Mouse (Mus musculus) myocyte (in vitro differentiated cells): ENCODE measurements around the gene Ap3s2. TPM values are rescaled to one million over a fixed set of nuclear protein-coding genes. Genes with fewer than 3 reads are reported as not detected.

Experiments used
- H3K27me3 ChIP-seq: one replicate; pipeline ENCODE4 v1.6.1; 2011; ENCODE audit not compliant: control insufficient read depth, insufficient read depth, insufficient read length
- H3K36me3 ChIP-seq: one replicate; pipeline ENCODE4 v1.6.1; 2011; ENCODE audit not compliant: control insufficient read depth, insufficient read depth
- H3K4me2 ChIP-seq: one replicate; pipeline ENCODE4 v1.6.1; 2011; ENCODE audit warnings: low read depth, control low read depth
- H3K4me3 ChIP-seq: one replicate; pipeline ENCODE4 v1.5.1; 2011; ENCODE audit warnings: mild to moderate bottlenecking, control low read depth, moderate library complexity
- H3K79me2 ChIP-seq: one replicate; pipeline ENCODE4 v1.6.1; 2011; ENCODE audit not compliant: control insufficient read depth, insufficient read depth
- H3ac ChIP-seq: one replicate; pipeline ENCODE4 v1.6.1; 2011; ENCODE audit not compliant: control insufficient read depth, insufficient read length
- CEBPB ChIP-seq: IDR thresholded peaks from 2 replicates; pipeline ENCODE4 v1.6.1; 2011; ENCODE audit warnings: mild to moderate bottlenecking, moderate library complexity; ENCODE audit not compliant: poor library complexity, insufficient read depth, severe bottlenecking
- E2F4 ChIP-seq: IDR thresholded peaks from one replicate; pipeline ENCODE4 v1.6.1; 2011; ENCODE audit warnings: mild to moderate bottlenecking, control low read depth, moderate library complexity; ENCODE audit not compliant: insufficient read depth
- MAX ChIP-seq: IDR thresholded peaks from one replicate; pipeline ENCODE4 v1.6.1; 2011; ENCODE audit warnings: low read depth, mild to moderate bottlenecking, control low read depth
- MYOD1 ChIP-seq, 3 experiments: IDR thresholded peaks; one replicate each; pipeline ENCODE4 v1.6.1; 2011; ENCODE audit warnings: control low read depth in 2 of 3, low read depth in 2 of 3, mild to moderate bottlenecking in 2 of 3, moderate library complexity in 1 of 3; ENCODE audit not compliant: insufficient read length in 2 of 3, control insufficient read depth in 1 of 3
- MYOG ChIP-seq, 3 experiments: IDR thresholded peaks; one replicate each; pipeline ENCODE4 v1.6.1; 2011; ENCODE audit warnings: control low read depth in 2 of 3, low read depth in 2 of 3, mild to moderate bottlenecking in 2 of 3; ENCODE audit not compliant: insufficient read length in 2 of 3, control insufficient read depth in 1 of 3, insufficient read depth in 1 of 3
- POLR2A ChIP-seq: IDR thresholded peaks from one replicate; pipeline ENCODE4 v1.6.1; 2011; ENCODE audit warnings: low read depth, mild to moderate bottlenecking, control low read depth, moderate library complexity; ENCODE audit not compliant: insufficient read length
- POLR2AphosphoS2 ChIP-seq: IDR thresholded peaks from one replicate; pipeline ENCODE4 v1.6.1; 2011; ENCODE audit warnings: low read depth, control low read depth; ENCODE audit not compliant: insufficient read length
- REST ChIP-seq: IDR thresholded peaks from one replicate; pipeline ENCODE4 v1.6.1; 2011; ENCODE audit warnings: mild to moderate bottlenecking, control low read depth, moderate library complexity; ENCODE audit not compliant: insufficient read depth, insufficient read length
- SRF ChIP-seq: IDR thresholded peaks from one replicate; pipeline ENCODE4 v1.6.1; 2011; ENCODE audit warnings: low read depth; ENCODE audit not compliant: control insufficient read depth, insufficient read length
- TCF12 ChIP-seq: IDR thresholded peaks from one replicate; pipeline ENCODE4 v1.6.1; 2011; ENCODE audit warnings: mild to moderate bottlenecking, control low read depth; ENCODE audit not compliant: poor library complexity, insufficient read depth, severe bottlenecking
- TCF3 ChIP-seq: IDR thresholded peaks from one replicate; pipeline ENCODE4 v1.6.1; 2011; ENCODE audit warnings: low read depth, control low read depth; ENCODE audit not compliant: insufficient read length
- USF1 ChIP-seq: IDR thresholded peaks from one replicate; pipeline ENCODE4 v1.6.1; 2011; ENCODE audit warnings: low read depth, mild to moderate bottlenecking, control low read depth, moderate library complexity
- polyA plus RNA-seq: library from polyadenylated mRNA; unstranded; fragments of >200 nt; fragmentation: generic; extraction: Trizol; gene quantifications from one replicate; pipeline ENCODE4 v1.2.1, GENCODE M21; 2012; ENCODE audit warnings: missing spikeins

Ap3s2 gene
- polyA plus RNA-seq, 1 experiment, result 15.1 TPM

GRCm38 (mm10) chr7:79835196-79835595, 85.3 kb downstream of the Ap3s2 start:
- TF ChIP-seq TCF3, result no peak
- no peak for TF ChIP-seq POLR2A
- no peak for TF ChIP-seq POLR2AphosphoS2
- no peak for TF ChIP-seq USF1
- TF ChIP-seq TCF12, result no peak
- no peak for TF ChIP-seq REST
- no peak for TF ChIP-seq E2F4
- no peak for TF ChIP-seq SRF
- no peak for TF ChIP-seq MAX
- no peak for TF ChIP-seq CEBPB
- TF ChIP-seq MYOG (IDR thresholded peaks at IDR 0.05; ENCODE audit: control insufficient read depth in 1 of 3, insufficient read depth in 1 of 3, insufficient read length in 2 of 3, low read depth in 2 of 3), result no peak
- Histone ChIP-seq H3K4me3 (no peak overlapping the region), H3K4me2 (no peak overlapping the region), H3ac (no peak overlapping the region), H3K27me3 (no peaks in the 10 kb centered on the region), H3K36me3 (no peaks in the 10 kb centered on the region), H3K79me2 (no peaks in the 10 kb centered on the region)

GRCm38 (mm10) chr7:79832980-79833379, 87.5 kb downstream of the Ap3s2 start:
- Histone ChIP-seq H3K4me3 (no peak overlapping the region), H3K27me3 (no peaks in the 10 kb centered on the region), H3K36me3 (no peaks in the 10 kb centered on the region), H3K4me2 (no peak overlapping the region), H3K79me2 (no peaks in the 10 kb centered on the region), H3ac (no peak overlapping the region)
- TF ChIP-seq USF1 (no peak), MYOG (IDR thresholded peaks at IDR 0.05; ENCODE audit: control insufficient read depth in 1 of 3, insufficient read depth in 1 of 3, insufficient read length in 2 of 3, low read depth in 2 of 3) (peak in 1 of 3 experiments; percentile 31), MYOD1 (IDR thresholded peaks at IDR 0.05; ENCODE audit: control insufficient read depth in 1 of 3, insufficient read length in 2 of 3, low read depth in 2 of 3) (peak in 1 of 3 experiments; percentile 14), E2F4 (no peak)

GRCm38 (mm10) chr7:79831585-79831984, 88.9 kb downstream of the Ap3s2 start:
- no peaks in the 10 kb centered on the region for H3K79me2 ChIP-seq
- H3K4me2 ChIP-seq, result no peak overlapping the region
- H3ac ChIP-seq, result no peak overlapping the region
- TF ChIP-seq TCF3 (no peak), SRF (no peak), E2F4 (no peak), TCF12 (no peak), MAX (no peak), POLR2A (no peak), POLR2AphosphoS2 (no peak), REST (no peak), MYOG (IDR thresholded peaks at IDR 0.05; ENCODE audit: control insufficient read depth in 1 of 3, insufficient read depth in 1 of 3, insufficient read length in 2 of 3, low read depth in 2 of 3) (no peak), CEBPB (no peak), MYOD1 (IDR thresholded peaks at IDR 0.05; ENCODE audit: control insufficient read depth in 1 of 3, insufficient read length in 2 of 3, low read depth in 2 of 3) (no peak), USF1 (no peak)
- H3K36me3 ChIP-seq, result no peaks in the 10 kb centered on the region
- H3K4me3 ChIP-seq, result no peak overlapping the region
- H3K27me3 ChIP-seq, result no peaks in the 10 kb centered on the region

GRCm38 (mm10) chr7:79831145-79831544, 89.3 kb downstream of the Ap3s2 start:
- no peak for TF ChIP-seq POLR2AphosphoS2
- TF ChIP-seq E2F4, result no peak
- no peak for TF ChIP-seq MYOG (IDR thresholded peaks at IDR 0.05; ENCODE audit: control insufficient read depth in 1 of 3, insufficient read depth in 1 of 3, insufficient read length in 2 of 3, low read depth in 2 of 3)
- no peak for TF ChIP-seq MYOD1 (IDR thresholded peaks at IDR 0.05; ENCODE audit: control insufficient read depth in 1 of 3, insufficient read length in 2 of 3, low read depth in 2 of 3)
- no peak for TF ChIP-seq CEBPB
- TF ChIP-seq TCF3, result no peak
- no peak for TF ChIP-seq SRF
- TF ChIP-seq TCF12, result no peak
- TF ChIP-seq USF1, result no peak
- no peak for TF ChIP-seq MAX
- no peak for TF ChIP-seq REST
- no peak for TF ChIP-seq POLR2A
- no peaks in the 10 kb centered on the region for H3K27me3 ChIP-seq
- no peak overlapping the region for H3K4me3 ChIP-seq
- no peaks in the 10 kb centered on the region for H3K36me3 ChIP-seq
- H3K79me2 ChIP-seq, result no peaks in the 10 kb centered on the region
- H3ac ChIP-seq, result no peak overlapping the region
- H3K4me2 ChIP-seq, result no peak overlapping the region

- no peak overlapping the region for H3K4me2 ChIP-seq
- H3K79me2 ChIP-seq, result no peaks in the 10 kb centered on the region
- TF ChIP-seq TCF3 (no peak), USF1 (no peak), MYOD1 (IDR thresholded peaks at IDR 0.05; ENCODE audit: control insufficient read depth in 1 of 3, insufficient read length in 2 of 3, low read depth in 2 of 3) (no peak), MAX (no peak), REST (no peak)
- H3K4me3 ChIP-seq, result no peak overlapping the region
- H3ac ChIP-seq, result no peak overlapping the region
- no peaks in the 10 kb centered on the region for H3K27me3 ChIP-seq
- H3K36me3 ChIP-seq, result no peaks in the 10 kb centered on the region
These were observed 92.1 kb downstream of the Ap3s2 start for GRCm38 (mm10) chr7:79828341-79828740.

Other genes starting within 250 kb of the Ap3s2 start
- 3.3 TPM for gene Kif7, start 204.9 kb downstream of the Ap3s2 start, polyA plus RNA-seq
- not detected for gene Plin1, start 187.7 kb downstream of the Ap3s2 start, polyA plus RNA-seq
- gene Pex11a, start 177.5 kb downstream of the Ap3s2 start, polyA plus RNA-seq, result 5.9 TPM
- gene Wdr93, start 177.5 kb downstream of the Ap3s2 start, polyA plus RNA-seq, result 0.10 TPM
- gene Mesp1, start 126.9 kb downstream of the Ap3s2 start, polyA plus RNA-seq, result not detected
- not detected for gene Mesp2, start 109.9 kb downstream of the Ap3s2 start, polyA plus RNA-seq
- gene Anpep, start 59.6 kb downstream of the Ap3s2 start, polyA plus RNA-seq, result 12.1 TPM
- 15.1 TPM for gene Arpin, start 14.7 kb upstream of the Ap3s2 start, polyA plus RNA-seq
- gene Zfp710, start 104.2 kb upstream of the Ap3s2 start, polyA plus RNA-seq, result 5.3 TPM
- 159 TPM for gene Idh2, start 194.7 kb upstream of the Ap3s2 start, polyA plus RNA-seq